Mouse (Mus musculus) neural tube, embryonic 11.5 days (tissue): ENCODE data around the gene Col16a1. TPM values are rescaled to one million over a fixed set of nuclear protein-coding genes. Genes with fewer than 3 reads are reported as not detected.

Experiments
- ATAC-seq: fragments of 200-750 bp; cut with Nextera tagmentation; 2 replicates; pipeline ENCODE4 v1.8.0; 2017; ENCODE audit warnings: moderate number of reproducible peaks, mild to moderate bottlenecking, moderate TSS enrichment, moderate library complexity; ENCODE audit not compliant: insufficient read depth, low FRiP score, low TSS enrichment
- DNase-seq: peaks from one replicate; pipeline ENCODE4 v3.0.0-alpha.2; 2015; ENCODE audit warnings: low spot score
- H3K27ac ChIP-seq: fragments of 300-500 bp; sonication (generic); 2 replicates; pipeline ENCODE4 v1.5.1; 2014; ENCODE audit warnings: low read depth, mild to moderate bottlenecking, low read length
- H3K27me3 ChIP-seq: fragments of 300-500 bp; sonication (generic); 2 replicates; pipeline ENCODE4 v1.6.1; 2014; ENCODE audit warnings: mild to moderate bottlenecking, low read length, mixed read lengths; ENCODE audit not compliant: control insufficient read depth, insufficient read depth
- H3K36me3 ChIP-seq: fragments of 300-500 bp; sonication (generic); 2 replicates; pipeline ENCODE4 v1.6.1; 2014; ENCODE audit warnings: mild to moderate bottlenecking, low read length, moderate library complexity, mixed read lengths; ENCODE audit not compliant: control insufficient read depth, insufficient read depth
- H3K4me1 ChIP-seq: fragments of 300-500 bp; sonication (generic); 2 replicates; pipeline ENCODE4 v1.6.1; 2014; ENCODE audit warnings: low read length, mixed read lengths; ENCODE audit not compliant: control insufficient read depth, insufficient read depth
- H3K4me2 ChIP-seq: fragments of 300-500 bp; sonication (generic); 2 replicates; pipeline ENCODE4 v1.6.1; 2014; ENCODE audit warnings: low read depth, mild to moderate bottlenecking, moderate library complexity
- H3K4me3 ChIP-seq: fragments of 300-500 bp; sonication (generic); 2 replicates; pipeline ENCODE4 v1.5.1; 2014; ENCODE audit warnings: low read depth, low read length
- H3K9ac ChIP-seq: fragments of 300-500 bp; sonication (generic); 2 replicates; pipeline ENCODE4 v1.6.1; 2014; ENCODE audit warnings: mild to moderate bottlenecking, low read length
- H3K9me3 ChIP-seq: fragments of 300-500 bp; sonication (generic); 2 replicates; pipeline ENCODE4 v1.6.1; 2016; ENCODE audit warnings: low read length; ENCODE audit not compliant: control insufficient read depth
- WGBS: fragments of 180-500 bp; shearing (Covaris S2); extraction: QIAGEN DNeasy Blood & Tissue Kit; methylation state at CpG from one replicate; pipeline ENCODE4 v1.1.7; 2014; 5-methylcytosine and 5-hydroxymethylcytosine counted together
- polyA plus RNA-seq: library from polyadenylated mRNA; unstranded; fragments of >200 nt; fragmentation: Nextera tagmentation; extraction: Ambion mirVana; gene quantifications from 2 replicates; pipeline ENCODE4 v1.2.1, GENCODE M21; 2014

Col16a1 gene
- polyA plus RNA-seq = 3.7 and 5.2 TPM in 2 replicates

DNA sequence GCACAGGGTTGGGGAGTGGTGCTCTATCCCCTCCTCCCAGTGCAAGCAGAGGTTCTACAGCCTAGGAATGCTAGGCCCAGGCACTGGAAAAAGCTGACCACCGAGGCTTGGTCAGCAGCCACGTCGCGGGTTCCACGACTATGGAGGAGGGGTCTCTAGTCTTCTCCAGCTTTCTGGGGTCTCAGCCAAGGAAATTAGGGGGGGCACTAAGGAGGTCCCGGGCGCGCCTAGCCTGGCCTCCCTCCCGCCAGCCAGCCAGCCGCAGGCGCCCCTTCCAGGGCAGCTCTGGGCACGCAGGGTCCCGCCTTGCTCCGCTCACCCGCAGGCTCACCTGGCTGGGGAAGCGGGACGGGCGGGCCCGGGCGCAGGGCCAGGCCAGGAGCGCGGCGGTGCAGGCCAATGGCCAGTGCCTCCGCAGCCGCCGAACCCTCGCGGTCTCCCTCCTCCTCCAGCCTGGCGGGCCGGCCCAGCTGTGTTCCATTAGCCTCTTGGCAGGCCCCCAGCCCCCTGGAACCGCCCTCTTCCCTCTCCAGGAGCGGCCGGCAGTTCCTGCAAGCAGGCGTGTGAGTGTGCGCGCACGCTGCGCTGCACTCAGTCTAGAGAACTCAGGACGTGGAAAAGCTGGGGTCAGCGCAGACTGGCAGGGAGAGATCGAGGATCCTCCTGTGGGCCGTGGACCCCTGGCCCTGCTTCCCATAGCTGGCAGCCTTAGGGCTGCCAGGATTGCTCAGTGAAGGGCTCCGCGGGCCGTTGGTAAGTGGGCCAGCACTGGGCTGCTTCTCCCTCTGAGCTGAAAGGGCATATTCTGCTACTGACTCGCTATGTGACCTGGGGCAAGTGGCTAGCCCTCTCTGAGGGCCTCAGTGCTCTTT is at the start of gene Col16a1:
Gene Col16a1 (plus strand): TSS at position 510 of the 872 bp plus-strand sequence.
- Histone ChIP-seq H3K36me3 (no peaks in the 10 kb centered on the region), H3K27ac (no peak within 1 kb of the TSS; the same call in 1 of the 2 replicates), H3K4me3 (peak within 1 kb of the TSS; percentile 27), H3K4me2 (peak within 1 kb of the TSS; percentile 60), H3K9me3 (no peaks in the 10 kb centered on the region), H3K27me3 (no peaks in the 10 kb centered on the region), H3K9ac (peak within 1 kb of the TSS; percentile 64), H3K4me1 (peaks cover 13% of the 10 kb centered on the region)
- peak; percentile 53; the same call in 1 of the 2 replicates for ATAC-seq
- peak; percentile 79 for DNase-seq
- WGBS = 2% methylated on average over 42 of the region's 46 CpGs

DNA sequence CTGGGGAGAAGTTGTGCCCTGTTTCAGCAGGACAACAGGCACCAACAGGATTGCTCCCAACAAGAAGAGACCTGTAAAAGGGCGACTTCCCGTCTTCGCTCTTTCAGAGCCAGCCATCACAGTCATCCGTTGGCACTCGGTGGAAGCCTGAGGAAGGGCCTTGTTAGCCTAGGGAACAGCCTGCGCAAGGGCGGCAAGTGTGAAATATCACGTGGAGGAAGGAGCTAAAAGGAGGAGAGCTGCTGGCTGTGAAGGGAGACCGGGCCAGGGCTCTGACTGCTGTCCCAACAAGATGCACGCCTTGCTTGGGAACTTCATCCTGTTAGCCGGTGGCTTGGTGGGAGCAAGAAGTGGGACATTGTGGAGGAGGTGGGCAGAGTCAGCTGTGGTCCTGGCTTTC is 49.5 kb upstream of the Col16a1 start:
- Histone ChIP-seq H3K27me3 (no peaks in the 10 kb centered on the region), H3K4me3 (no peak overlapping the region), H3K4me2 (no peak overlapping the region), H3K36me3 (no peaks in the 10 kb centered on the region), H3K9me3 (no peaks in the 10 kb centered on the region), H3K4me1 (no peaks in the 10 kb centered on the region), H3K9ac (no peak overlapping the region), H3K27ac (no peak overlapping the region)
- ATAC-seq (no peak), DNase-seq (no peak)
- 57% methylated on average over 11 of the region's 11 CpGs for WGBS

DNA sequence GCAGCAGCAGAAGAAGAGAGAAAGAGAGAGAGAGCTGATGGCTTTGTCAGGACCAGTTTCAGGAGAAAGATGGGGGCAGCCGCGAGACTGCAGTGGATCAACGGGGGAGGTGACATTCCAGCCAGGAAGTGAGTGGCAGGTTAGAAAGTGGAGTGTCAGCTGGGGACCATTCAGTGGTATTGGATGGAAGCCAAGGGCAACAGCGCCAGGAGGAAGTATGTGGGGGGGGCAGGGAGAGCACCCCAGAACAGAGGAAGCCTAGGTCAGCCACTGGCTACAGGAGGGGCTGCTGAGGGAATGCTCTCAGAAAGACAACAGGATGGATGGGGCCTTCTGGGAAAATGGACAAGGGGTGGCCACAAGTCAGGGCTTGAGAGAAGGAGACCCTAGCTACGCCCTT is 45.9 kb upstream of the Col16a1 start:
- Histone ChIP-seq H3K9ac (no peak overlapping the region), H3K4me2 (no peak overlapping the region), H3K27ac (no peak overlapping the region), H3K4me1 (no peaks in the 10 kb centered on the region), H3K4me3 (no peak overlapping the region), H3K36me3 (no peaks in the 10 kb centered on the region), H3K9me3 (no peaks in the 10 kb centered on the region), H3K27me3 (0 out of 2 replicates have a peak, but pooled peaks cover 5% of the 10 kb centered on the region)
- no peak for ATAC-seq
- 59% methylated on average over 5 of the region's 5 CpGs for WGBS
- no peak for DNase-seq

DNA sequence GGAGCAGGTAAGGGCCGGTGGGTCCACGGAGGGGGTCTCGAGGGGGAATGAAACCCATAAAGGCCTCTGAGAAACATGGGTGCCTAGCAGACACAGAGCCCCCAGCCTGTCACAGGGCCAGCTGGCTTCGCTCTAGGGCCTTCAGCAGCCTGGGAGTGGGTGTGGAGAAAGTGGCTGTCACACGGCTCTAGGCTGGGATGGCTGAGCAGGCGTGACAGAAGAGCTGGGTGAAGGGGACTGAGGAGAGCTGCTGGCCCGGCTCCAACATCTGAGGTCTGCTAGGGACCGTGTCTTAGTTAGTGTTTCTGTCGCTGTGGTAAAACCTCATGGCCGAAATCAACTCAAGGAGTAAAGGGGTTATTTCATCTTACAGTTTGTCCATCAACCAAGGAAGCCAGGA is 45.5 kb upstream of the Col16a1 start:
- no peaks in the 10 kb centered on the region for H3K4me1 ChIP-seq
- 84% methylated on average over 10 of the region's 10 CpGs for WGBS
- H3K4me3 ChIP-seq = no peak overlapping the region
- 0 out of 2 replicates have a peak, but pooled peaks cover 5% of the 10 kb centered on the region for H3K27me3 ChIP-seq
- DNase-seq = no peak
- H3K27ac ChIP-seq = no peak overlapping the region
- no peak overlapping the region for H3K9ac ChIP-seq
- ATAC-seq = no peak
- no peak overlapping the region for H3K4me2 ChIP-seq
- no peaks in the 10 kb centered on the region for H3K36me3 ChIP-seq
- no peaks in the 10 kb centered on the region for H3K9me3 ChIP-seq

DNA sequence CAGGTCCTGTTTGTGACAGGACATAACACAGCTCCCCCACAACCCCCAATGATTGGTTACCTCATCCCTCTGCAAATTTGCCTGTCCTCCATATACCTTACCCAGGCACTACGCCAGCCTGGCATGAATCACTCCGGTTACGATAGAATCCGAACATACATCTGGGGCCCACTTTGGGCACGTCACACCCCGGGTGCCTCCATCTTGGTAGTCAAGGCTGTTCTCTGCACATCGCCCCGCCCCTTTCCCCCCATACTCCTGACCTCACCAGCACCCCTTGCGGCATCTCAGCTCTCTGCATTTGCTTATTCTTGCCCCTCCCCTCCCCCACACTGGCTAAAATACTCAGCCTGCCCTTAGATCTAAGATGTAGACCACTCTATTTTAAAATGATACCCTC is 42.0 kb upstream of the Col16a1 start:
- H3K9ac ChIP-seq = no peak overlapping the region
- no peak overlapping the region for H3K27ac ChIP-seq
- 56% methylated on average over 9 of the region's 9 CpGs for WGBS
- peaks cover 10% of the 10 kb centered on the region; the same call in 1 of the 2 replicates for H3K27me3 ChIP-seq
- H3K4me1 ChIP-seq = no peaks in the 10 kb centered on the region
- no peaks in the 10 kb centered on the region for H3K36me3 ChIP-seq
- no peak overlapping the region for H3K4me3 ChIP-seq
- H3K9me3 ChIP-seq = no peaks in the 10 kb centered on the region
- H3K4me2 ChIP-seq = no peak overlapping the region
- no peak for ATAC-seq
- DNase-seq = no peak

DNA sequence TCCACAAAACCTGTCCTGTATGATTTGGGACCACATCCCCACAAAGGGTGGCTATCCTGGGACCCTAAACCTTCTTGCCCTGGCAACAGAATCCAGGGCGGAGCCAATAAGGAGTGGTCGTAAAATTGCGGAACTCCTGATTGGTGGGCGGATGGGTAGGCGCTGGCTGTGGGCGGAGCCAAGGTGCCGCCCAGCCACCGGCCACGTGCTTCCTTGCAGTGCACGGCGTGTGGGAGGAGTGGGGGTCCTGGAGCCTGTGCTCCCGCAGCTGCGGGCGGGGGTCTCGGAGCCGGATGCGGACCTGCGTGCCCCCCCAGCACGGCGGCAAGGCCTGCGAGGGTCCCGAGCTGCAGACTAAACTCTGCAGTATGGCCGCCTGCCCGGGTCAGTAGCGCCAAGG is 41.1 kb upstream of the Col16a1 start:
- H3K9me3 ChIP-seq = no peaks in the 10 kb centered on the region
- H3K4me3 ChIP-seq = peak overlapping the region; percentile 20
- no peaks in the 10 kb centered on the region for H3K4me1 ChIP-seq
- DNase-seq (no peak), ATAC-seq (no peak)
- WGBS = 13% methylated on average over 25 of the region's 25 CpGs
- H3K4me2 ChIP-seq = peak overlapping the region; percentile 43
- H3K9ac ChIP-seq = peak overlapping the region; percentile 39
- H3K36me3 ChIP-seq = no peaks in the 10 kb centered on the region
- no peak overlapping the region for H3K27ac ChIP-seq
- peaks cover 10% of the 10 kb centered on the region; the same call in 1 of the 2 replicates for H3K27me3 ChIP-seq

DNA sequence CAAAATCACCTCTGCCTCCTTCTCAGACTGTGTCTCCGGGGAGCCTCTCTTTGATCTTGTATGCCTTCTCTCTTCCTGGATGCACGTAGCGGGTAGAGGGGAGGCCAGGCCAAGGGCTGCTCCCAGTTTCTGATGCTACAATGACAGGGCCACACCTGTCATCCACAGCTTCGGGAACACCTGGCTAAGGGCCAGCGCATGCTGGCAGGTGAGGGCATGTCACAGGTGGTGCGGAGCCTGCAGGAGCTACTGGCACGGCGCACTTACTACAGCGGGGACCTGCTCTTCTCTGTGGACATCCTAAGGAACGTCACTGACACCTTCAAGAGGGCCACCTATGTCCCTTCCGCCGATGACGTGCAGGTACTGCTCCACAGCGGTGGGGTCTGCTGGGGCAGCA is 38.6 kb upstream of the Col16a1 start:
- no peak for DNase-seq
- H3K9ac ChIP-seq = no peak overlapping the region
- no peak for ATAC-seq
- H3K36me3 ChIP-seq = no peaks in the 10 kb centered on the region
- H3K4me1 ChIP-seq = no peaks in the 10 kb centered on the region
- no peak overlapping the region for H3K27ac ChIP-seq
- no peak overlapping the region for H3K4me2 ChIP-seq
- H3K27me3 ChIP-seq = peaks cover 10% of the 10 kb centered on the region; the same call in 1 of the 2 replicates
- no peak overlapping the region for H3K4me3 ChIP-seq
- WGBS = 78% methylated on average over 14 of the region's 14 CpGs
- H3K9me3 ChIP-seq = no peaks in the 10 kb centered on the region

- Histone ChIP-seq H3K27me3 (peaks cover 10% of the 10 kb centered on the region; the same call in 1 of the 2 replicates), H3K9me3 (no peaks in the 10 kb centered on the region), H3K27ac (no peak overlapping the region), H3K9ac (no peak overlapping the region), H3K4me3 (no peak overlapping the region), H3K4me2 (no peak overlapping the region), H3K36me3 (no peaks in the 10 kb centered on the region), H3K4me1 (no peaks in the 10 kb centered on the region)
- WGBS = 81% methylated on average over 4 of the region's 4 CpGs
- DNase-seq (no peak), ATAC-seq (no peak)
Measured at GRCm38 (mm10) chr4:130010723-130011122, 36.9 kb upstream of the Col16a1 start.

- Histone ChIP-seq H3K36me3 (no peaks in the 10 kb centered on the region), H3K4me3 (no peak overlapping the region), H3K9ac (no peak overlapping the region), H3K4me2 (no peak overlapping the region), H3K27me3 (peaks cover 4% of the 10 kb centered on the region; the same call in 1 of the 2 replicates), H3K27ac (no peak overlapping the region), H3K4me1 (no peaks in the 10 kb centered on the region), H3K9me3 (no peaks in the 10 kb centered on the region)
- 82% methylated on average over 6 of the region's 6 CpGs for WGBS
- no peak for ATAC-seq
- DNase-seq = no peak
Measured at GRCm38 (mm10) chr4:130012234-130012633, 35.4 kb upstream of the Col16a1 start.
